Mouse (Mus musculus) kidney, adult 2 months (tissue): ENCODE results near the gene Nucb2.

Source experiments
- CTCF ChIP-seq: fragments of 200-500 bp; conservative IDR thresholded peaks from 2 replicates; pipeline ENCODE4 v1.5.1; 2011; ENCODE audit warnings: low read depth, mild to moderate bottlenecking, control low read depth, low read length, moderate library complexity, mixed read lengths; ENCODE audit not compliant: insufficient read depth, insufficient read length
- POLR2A ChIP-seq: fragments of 200-500 bp; IDR thresholded peaks from one replicate; pipeline ENCODE4 v1.6.1; 2011; ENCODE audit warnings: low read depth, low read length, control low read depth

- TF ChIP-seq CTCF = no peak
- TF ChIP-seq POLR2A = no peak
Observed at GRCm38 (mm10) chr7:116517240-116517639, 13.1 kb downstream of the Nucb2 start.
